Mouse (Mus musculus) stomach, embryonic 14.5 days (tissue): ENCODE measurements at regions not wholly inside any gene's neighbourhood (a gene's known extent, or its start where the extent isn't known, plus 50 kb on each side); places are given as distances from the start of the nearest gene placed in this dataset.
A peak's percentile ranks its signal among the peaks of the same experiment; 100 is the strongest.

Experiments used
- ATAC-seq: fragments of 200-750 bp; cut with Nextera tagmentation; 2 replicates; pipeline ENCODE4 v1.8.0; 2017; ENCODE audit warnings: low read depth, moderate TSS enrichment; ENCODE audit not compliant: insufficient number of reproducible peaks, insufficient read depth, low FRiP score
- H3K27ac ChIP-seq: fragments of 300-500 bp; sonication (generic); 2 replicates; pipeline ENCODE4 v1.5.1; 2014; ENCODE audit warnings: mild to moderate bottlenecking, low read length, moderate library complexity, mixed read lengths
- H3K27me3 ChIP-seq: fragments of 300-500 bp; sonication (generic); 2 replicates; pipeline ENCODE4 v1.6.1; 2014; ENCODE audit warnings: low read length, control low read depth, mixed read lengths; ENCODE audit not compliant: control insufficient read depth, insufficient read depth
- H3K36me3 ChIP-seq: fragments of 300-500 bp; sonication (generic); 2 replicates; pipeline ENCODE4 v1.6.1; 2014; ENCODE audit warnings: mild to moderate bottlenecking, control low read depth, low read length, moderate library complexity, mixed read lengths; ENCODE audit not compliant: control insufficient read depth, insufficient read depth
- H3K4me1 ChIP-seq: fragments of 300-500 bp; sonication (generic); 2 replicates; pipeline ENCODE4 v1.6.1; 2014; ENCODE audit warnings: low read length, control low read depth, mixed read lengths; ENCODE audit not compliant: control insufficient read depth, insufficient read depth
- H3K4me2 ChIP-seq: fragments of 300-500 bp; sonication (generic); replicated peaks from 2 replicates; pipeline ENCODE4 v1.6.1; 2014; ENCODE audit warnings: low read depth, low read length, control low read depth
- H3K4me3 ChIP-seq: fragments of 300-500 bp; sonication (generic); 2 replicates; pipeline ENCODE4 v1.5.1; 2014; ENCODE audit warnings: low read depth, low read length, control low read depth
- H3K9ac ChIP-seq: fragments of 300-500 bp; sonication (generic); replicated peaks from 2 replicates; pipeline ENCODE4 v1.6.1; 2014; ENCODE audit warnings: low read depth, mild to moderate bottlenecking, control low read depth, low read length, moderate library complexity, mixed read lengths
- H3K9me3 ChIP-seq: fragments of 300-500 bp; sonication (generic); 2 replicates; pipeline ENCODE4 v1.6.1; 2016; ENCODE audit warnings: low read depth, low read length, control low read depth; ENCODE audit not compliant: control insufficient read depth
- WGBS: fragments of 180-500 bp; shearing (Covaris S2); extraction: QIAGEN DNeasy Blood & Tissue Kit; methylation state at CpG from one replicate; pipeline ENCODE4 v1.1.7; 2014; 5-methylcytosine and 5-hydroxymethylcytosine counted together

DNA sequence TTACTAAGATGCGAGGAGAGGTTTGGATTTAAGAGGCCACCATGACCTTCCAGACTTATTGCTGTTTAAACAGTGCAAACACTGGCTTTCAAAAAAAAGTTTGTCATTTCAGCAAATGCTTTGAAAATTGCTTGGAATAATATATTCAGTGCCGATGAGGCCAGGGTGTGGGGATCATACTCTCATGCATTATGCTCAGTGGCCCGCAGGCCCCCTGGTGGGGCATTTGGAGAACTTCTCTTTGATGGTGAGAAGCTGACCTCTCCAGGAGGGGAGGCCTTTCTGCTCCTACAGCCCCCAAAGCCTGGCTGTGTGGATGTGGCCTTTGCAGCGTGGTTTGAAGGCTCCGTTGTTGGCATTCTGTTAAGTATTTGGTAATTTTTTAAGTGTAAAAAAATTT lies 138.1 kb upstream of the Pitx1 start:
- H3K27ac ChIP-seq: peak overlapping the region; percentile 73
- 44% methylated on average over 5 of the region's 5 CpGs for WGBS
- H3K4me2 ChIP-seq: peak overlapping the region; percentile 28
- H3K4me3 ChIP-seq: no peak overlapping the region
- H3K9ac ChIP-seq: no peak overlapping the region
- H3K4me1 ChIP-seq: peaks cover 25% of the 10 kb centered on the region
- H3K36me3 ChIP-seq: no peaks in the 10 kb centered on the region
- no peaks in the 10 kb centered on the region for H3K27me3 ChIP-seq
- peaks cover 3% of the 10 kb centered on the region; the same call in 1 of the 2 replicates for H3K9me3 ChIP-seq
- no peak for ATAC-seq

DNA sequence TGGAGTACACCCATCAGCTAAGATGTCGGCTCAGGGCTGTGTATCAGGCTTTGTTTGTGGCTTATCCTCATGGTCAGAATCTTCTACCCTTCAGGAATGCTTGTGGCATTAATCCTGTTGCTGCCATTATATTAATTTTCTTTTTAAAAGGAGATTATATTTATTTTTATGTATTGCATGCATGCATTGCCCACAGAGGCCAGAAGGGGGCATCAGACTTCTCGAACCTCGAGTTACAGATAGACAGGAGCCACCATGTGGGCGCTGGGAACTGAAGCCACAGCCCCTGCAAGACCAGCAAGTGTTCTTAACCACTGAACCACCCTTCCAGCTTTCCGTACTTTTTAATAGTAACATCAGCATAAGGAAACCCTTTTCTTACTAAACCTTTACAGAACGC lies 134.7 kb upstream of the Pitx1 start:
- H3K4me1 ChIP-seq: peaks cover 10% of the 10 kb centered on the region
- peaks cover 3% of the 10 kb centered on the region; the same call in 1 of the 2 replicates for H3K9me3 ChIP-seq
- no peak overlapping the region for H3K27ac ChIP-seq
- no peaks in the 10 kb centered on the region for H3K36me3 ChIP-seq
- 87% methylated on average over 6 of the region's 6 CpGs for WGBS
- no peak overlapping the region for H3K4me3 ChIP-seq
- no peaks in the 10 kb centered on the region for H3K27me3 ChIP-seq
- no peak overlapping the region for H3K4me2 ChIP-seq
- no peak for ATAC-seq
- no peak overlapping the region for H3K9ac ChIP-seq

GRCm38 (mm10) chr13:55969473-55969872 lies 133.5 kb upstream of the Pitx1 start:
- 91% methylated on average over 4 of the region's 4 CpGs for WGBS

DNA sequence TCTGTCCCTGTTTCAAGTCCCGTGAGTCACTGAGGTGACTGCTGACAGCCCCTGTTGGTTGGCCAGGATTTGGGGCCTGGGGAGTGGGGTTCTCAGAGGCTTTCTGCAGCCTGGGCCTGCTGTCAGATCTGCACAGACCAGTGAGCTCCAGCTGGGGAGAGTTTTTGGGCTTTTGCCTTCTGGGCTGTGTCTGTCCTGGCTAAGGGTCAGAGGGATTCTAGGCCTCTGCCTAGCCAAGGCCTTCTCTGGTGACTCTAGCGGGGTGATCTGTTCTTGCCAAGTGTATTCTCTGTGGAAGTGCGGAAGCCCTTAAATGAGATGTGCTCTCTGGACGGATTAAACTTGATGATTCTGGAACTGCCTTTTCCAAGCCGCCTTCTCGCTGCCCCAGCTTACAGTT lies 131.2 kb upstream of the Pitx1 start:
- Histone ChIP-seq H3K36me3 (no peaks in the 10 kb centered on the region), H3K9ac (no peak overlapping the region), H3K9me3 (peaks cover 3% of the 10 kb centered on the region; the same call in 1 of the 2 replicates), H3K4me1 (peaks cover 13% of the 10 kb centered on the region), H3K4me3 (no peak overlapping the region), H3K27me3 (no peaks in the 10 kb centered on the region), H3K27ac (no peak overlapping the region), H3K4me2 (no peak overlapping the region)
- 76% methylated on average over 6 of the region's 6 CpGs for WGBS
- ATAC-seq: no peak

More at GRCm38 (mm10) chr13:55969473-55969872, 133.5 kb upstream of the Pitx1 start:
- H3K27me3 ChIP-seq: no peaks in the 10 kb centered on the region
- H3K4me3 ChIP-seq: no peak overlapping the region
- H3K4me2 ChIP-seq: no peak overlapping the region
- no peak overlapping the region for H3K27ac ChIP-seq
- H3K9me3 ChIP-seq: peaks cover 3% of the 10 kb centered on the region; the same call in 1 of the 2 replicates
- peaks cover 10% of the 10 kb centered on the region for H3K4me1 ChIP-seq
- no peaks in the 10 kb centered on the region for H3K36me3 ChIP-seq
- no peak for ATAC-seq
- H3K9ac ChIP-seq: no peak overlapping the region

GRCm38 (mm10) chr13:55963005-55963620 lies 127.1 kb upstream of the Pitx1 start:
- H3K9ac ChIP-seq: peak overlapping the region; percentile 15; the same call in 1 of the 2 replicates
- peak overlapping the region; percentile 16 for H3K4me3 ChIP-seq
- peak overlapping the region; percentile 38 for H3K4me2 ChIP-seq
- H3K27ac ChIP-seq: peak overlapping the region; percentile 77; the same call in 1 of the 2 replicates
- no peaks in the 10 kb centered on the region for H3K36me3 ChIP-seq
- WGBS: 6% methylated on average over 22 of the region's 22 CpGs
- peak; percentile 83 for ATAC-seq
- H3K9me3 ChIP-seq: no peaks in the 10 kb centered on the region
- H3K4me1 ChIP-seq: peaks cover 20% of the 10 kb centered on the region
- H3K27me3 ChIP-seq: no peaks in the 10 kb centered on the region

- peak overlapping the region; percentile 38 for H3K4me2 ChIP-seq
Observed at GRCm38 (mm10) chr13:55962254-55962866, 126.4 kb upstream of the Pitx1 start.

DNA sequence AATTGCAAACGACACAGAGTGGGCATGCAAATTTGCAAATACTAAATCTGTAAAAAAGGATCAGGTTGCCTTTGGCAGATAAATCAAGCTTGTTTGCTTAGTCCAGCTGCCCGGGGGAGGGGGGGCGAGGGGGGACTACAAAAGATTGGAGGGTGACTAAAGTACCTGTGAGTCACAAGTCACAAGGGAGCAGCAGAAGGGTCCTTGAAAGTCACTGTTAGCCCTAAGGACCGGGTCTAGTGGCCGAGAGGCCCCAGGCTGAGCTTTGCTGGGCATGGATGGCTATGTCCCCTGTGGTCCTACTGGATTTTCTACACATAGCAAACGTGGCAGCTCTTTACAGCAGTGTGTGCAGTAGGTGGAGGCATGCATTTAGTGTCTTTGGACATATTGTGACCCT lies 118.4 kb upstream of the Pitx1 start:
- H3K9me3 ChIP-seq: no peaks in the 10 kb centered on the region
- H3K36me3 ChIP-seq: no peaks in the 10 kb centered on the region
- no peak overlapping the region for H3K27ac ChIP-seq
- H3K4me2 ChIP-seq: no peak overlapping the region
- no peak for ATAC-seq
- no peak overlapping the region for H3K4me3 ChIP-seq
- no peak overlapping the region for H3K9ac ChIP-seq
- WGBS: 62% methylated on average over 6 of the region's 6 CpGs
- peaks cover 13% of the 10 kb centered on the region for H3K4me1 ChIP-seq
- H3K27me3 ChIP-seq: no peaks in the 10 kb centered on the region

More at GRCm38 (mm10) chr13:55962254-55962866, 126.4 kb upstream of the Pitx1 start:
- Histone ChIP-seq H3K9ac (peak overlapping the region; percentile 12), H3K27ac (peak overlapping the region; percentile 77), H3K9me3 (no peaks in the 10 kb centered on the region), H3K27me3 (no peaks in the 10 kb centered on the region), H3K4me3 (peak overlapping the region; percentile 16), H3K4me1 (peaks cover 20% of the 10 kb centered on the region), H3K36me3 (no peaks in the 10 kb centered on the region)
- ATAC-seq: peak; percentile 38; the same call in 1 of the 2 replicates
- WGBS: 18% methylated on average over 18 of the region's 18 CpGs

DNA sequence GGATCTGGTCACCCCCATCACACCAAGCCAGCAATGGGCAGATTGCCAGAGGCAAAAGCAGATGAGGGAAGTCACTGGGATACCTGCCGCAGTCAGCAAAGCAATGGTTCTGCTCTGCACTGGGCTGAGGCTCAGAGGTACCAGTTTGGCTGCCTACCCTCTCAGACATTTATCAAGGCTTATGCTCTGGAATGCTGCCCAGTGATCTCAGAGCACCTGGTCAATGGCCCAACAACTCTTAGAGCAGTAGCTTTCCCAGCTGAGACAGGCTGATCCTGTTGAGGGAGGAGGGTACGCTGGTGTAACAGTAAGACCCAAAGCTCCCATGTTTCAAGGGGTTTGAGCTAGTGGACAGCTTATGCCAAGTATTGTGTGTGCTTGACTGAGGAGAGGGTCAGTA lies 117.4 kb upstream of the Pitx1 start:
- H3K27ac ChIP-seq: no peak overlapping the region
- H3K4me2 ChIP-seq: no peak overlapping the region
- no peaks in the 10 kb centered on the region for H3K27me3 ChIP-seq
- H3K4me3 ChIP-seq: no peak overlapping the region
- H3K9me3 ChIP-seq: no peaks in the 10 kb centered on the region
- peaks cover 9% of the 10 kb centered on the region for H3K4me1 ChIP-seq
- no peaks in the 10 kb centered on the region for H3K36me3 ChIP-seq
- no peak overlapping the region for H3K9ac ChIP-seq
- WGBS: 95% methylated on average over 2 of the region's 2 CpGs
- no peak for ATAC-seq
